Mouse (Mus musculus) hindbrain, embryonic 11.5 days (tissue): ENCODE data around the gene Gm20715. TPM values are rescaled to one million over a fixed set of nuclear protein-coding genes. Genes with fewer than 3 reads are reported as not detected.
"Not testable (repeated sequence)": the region's sequence is repeated elsewhere in the genome, so short reads cannot be mapped to it uniquely, and the experiment has no call there.

ENCODE experiments used
- ATAC-seq: fragments of 200-750 bp; cut with Nextera tagmentation; 2 replicates; pipeline ENCODE4 v1.8.0; 2017; ENCODE audit warnings: mild to moderate bottlenecking, moderate TSS enrichment, moderate library complexity; ENCODE audit not compliant: low FRiP score
- DNase-seq: peaks from one replicate; pipeline ENCODE4 v3.0.0-alpha.2; 2015; ENCODE audit warnings: low spot score
- H3K27ac ChIP-seq: fragments of 300-500 bp; sonication (generic); 2 replicates; pipeline ENCODE4 v1.5.1; 2014; ENCODE audit warnings: mild to moderate bottlenecking, low read depth, low read length
- H3K27me3 ChIP-seq: fragments of 300-500 bp; sonication (generic); 2 replicates; pipeline ENCODE4 v1.6.1; 2014; ENCODE audit warnings: mild to moderate bottlenecking, low read length, moderate library complexity, mixed read lengths; ENCODE audit not compliant: control insufficient read depth, insufficient read depth
- H3K36me3 ChIP-seq: fragments of 300-500 bp; sonication (generic); 2 replicates; pipeline ENCODE4 v1.6.1; 2014; ENCODE audit warnings: mild to moderate bottlenecking, low read length, moderate library complexity, mixed read lengths; ENCODE audit not compliant: control insufficient read depth, insufficient read depth
- H3K4me1 ChIP-seq: fragments of 300-500 bp; sonication (generic); replicated peaks from 2 replicates; pipeline ENCODE4 v1.6.1; 2014; ENCODE audit warnings: low read length, mixed read lengths; ENCODE audit not compliant: control insufficient read depth, insufficient read depth
- H3K4me2 ChIP-seq: fragments of 300-500 bp; sonication (generic); replicated peaks from 2 replicates; pipeline ENCODE4 v1.6.1; 2014; ENCODE audit warnings: mild to moderate bottlenecking, low read depth, low read length
- H3K4me3 ChIP-seq: fragments of 300-500 bp; sonication (generic); 2 replicates; pipeline ENCODE4 v1.5.1; 2014; ENCODE audit warnings: low read depth, low read length
- H3K9ac ChIP-seq: fragments of 300-500 bp; sonication (generic); 2 replicates; pipeline ENCODE4 v1.6.1; 2014; ENCODE audit warnings: low read depth, low read length
- H3K9me3 ChIP-seq: fragments of 300-500 bp; sonication (generic); 2 replicates; pipeline ENCODE4 v1.6.1; 2016; ENCODE audit warnings: low read length; ENCODE audit not compliant: control insufficient read depth
- WGBS: fragments of 180-500 bp; shearing (Covaris S2); extraction: QIAGEN DNeasy Blood & Tissue Kit; methylation state at CpG from one replicate; pipeline ENCODE4 v1.1.7; 2014; 5-methylcytosine and 5-hydroxymethylcytosine counted together
- polyA plus RNA-seq: library from polyadenylated mRNA; unstranded; fragments of >200 nt; fragmentation: Nextera tagmentation; extraction: Ambion mirVana; gene quantifications from 2 replicates; pipeline ENCODE4 v1.2.1, GENCODE M21; 2014

Gene Gm20715
- polyA plus RNA-seq = not detected in 2 replicates

GRCm38 (mm10) chr7:6410043-6410442, at the start of gene Gm20715:
Gene Gm20715, plus strand, starts transcription at chr7:6410277.
- DNase-seq = peak; percentile 91
- H3K4me1 ChIP-seq = no peaks in the 10 kb centered on the region
- H3K36me3 ChIP-seq = no peaks in the 10 kb centered on the region
- H3K27ac ChIP-seq = no peak within 1 kb of the TSS
- WGBS = 1% methylated on average over 17 of the region's 17 CpGs
- no peak within 1 kb of the TSS for H3K9ac ChIP-seq
- peak; percentile 75 for ATAC-seq
- H3K4me3 ChIP-seq = no peak within 1 kb of the TSS
- H3K4me2 ChIP-seq = no peak within 1 kb of the TSS
- H3K9me3 ChIP-seq = no peaks in the 10 kb centered on the region
- H3K27me3 ChIP-seq = no peaks in the 10 kb centered on the region

GRCm38 (mm10) chr7:6360477-6361060, 49.5 kb upstream of the Gm20715 start:
- no peak overlapping the region for H3K4me3 ChIP-seq
- H3K9ac ChIP-seq = no peak overlapping the region
- H3K9me3 ChIP-seq = no peaks in the 10 kb centered on the region
- DNase-seq (no peak), ATAC-seq (no peak)
- no peaks in the 10 kb centered on the region for H3K27me3 ChIP-seq
- no peaks in the 10 kb centered on the region for H3K4me1 ChIP-seq
- no peak overlapping the region for H3K27ac ChIP-seq
- H3K4me2 ChIP-seq = no peak overlapping the region
- H3K36me3 ChIP-seq = no peaks in the 10 kb centered on the region
- 15% methylated on average over 9 of the region's 9 CpGs for WGBS

GRCm38 (mm10) chr7:6361756-6362155, 48.3 kb upstream of the Gm20715 start:
- Histone ChIP-seq H3K9me3 (no peaks in the 10 kb centered on the region), H3K27ac (peak overlapping the region; percentile 88), H3K27me3 (no peaks in the 10 kb centered on the region), H3K9ac (peak overlapping the region; percentile 56), H3K36me3 (no peaks in the 10 kb centered on the region), H3K4me3 (peak overlapping the region; percentile 41), H3K4me2 (peak overlapping the region; percentile 48), H3K4me1 (no peaks in the 10 kb centered on the region)
- ATAC-seq (no peak), DNase-seq (no peak)
- 30% methylated on average over 7 of the region's 7 CpGs for WGBS

- DNase-seq = peak; percentile 98
- H3K27me3 ChIP-seq = no peaks in the 10 kb centered on the region
- WGBS = under 1% methylated on average over 38 of the region's 38 CpGs
- H3K4me3 ChIP-seq = peak overlapping the region; percentile 41
- peak overlapping the region; percentile 56 for H3K9ac ChIP-seq
- H3K27ac ChIP-seq = peak overlapping the region; percentile 88
- H3K4me1 ChIP-seq = no peaks in the 10 kb centered on the region
- ATAC-seq = peak; percentile 95
- peak overlapping the region; percentile 56 for H3K4me2 ChIP-seq
- H3K36me3 ChIP-seq = no peaks in the 10 kb centered on the region
- no peaks in the 10 kb centered on the region for H3K9me3 ChIP-seq
Measured at GRCm38 (mm10) chr7:6362268-6363046, 47.6 kb upstream of the Gm20715 start.

- Histone ChIP-seq H3K4me1 (no peaks in the 10 kb centered on the region), H3K9ac (peak within 1 kb of the TSS; percentile 61), H3K4me3 (peak within 1 kb of the TSS; percentile 41), H3K36me3 (no peaks in the 10 kb centered on the region), H3K4me2 (peak within 1 kb of the TSS; percentile 56), H3K9me3 (no peaks in the 10 kb centered on the region), H3K27me3 (no peaks in the 10 kb centered on the region), H3K27ac (peak within 1 kb of the TSS; percentile 88)
- peak; percentile 91 for DNase-seq
- ATAC-seq = peak; percentile 84
- WGBS = under 1% methylated on average over 23 of the region's 23 CpGs
Measured at GRCm38 (mm10) chr7:6363047-6363488, 47.0 kb upstream of the Gm20715 start, which contains the start of gene Zfp78. Gene Zfp78, plus strand, starts transcription at chr7:6363280.

- ATAC-seq (no peak), DNase-seq (no peak)
- Histone ChIP-seq H3K4me3 (no peak overlapping the region), H3K36me3 (no peaks in the 10 kb centered on the region), H3K9me3 (no peaks in the 10 kb centered on the region), H3K4me1 (no peaks in the 10 kb centered on the region), H3K27me3 (no peaks in the 10 kb centered on the region), H3K4me2 (no peak overlapping the region), H3K9ac (no peak overlapping the region), H3K27ac (no peak overlapping the region)
- WGBS = 79% methylated on average over 1 of the region's 1 CpGs
Measured at GRCm38 (mm10) chr7:6364761-6365160, 45.3 kb upstream of the Gm20715 start.

GRCm38 (mm10) chr7:6367185-6367584, 42.9 kb upstream of the Gm20715 start:
- no peak overlapping the region for H3K4me3 ChIP-seq
- H3K27me3 ChIP-seq = no peaks in the 10 kb centered on the region
- H3K27ac ChIP-seq = no peak overlapping the region
- no peak overlapping the region for H3K9ac ChIP-seq
- WGBS = 84% methylated on average over 5 of the region's 5 CpGs
- H3K36me3 ChIP-seq = no peaks in the 10 kb centered on the region
- H3K9me3 ChIP-seq = no peaks in the 10 kb centered on the region
- no peak for ATAC-seq
- H3K4me1 ChIP-seq = no peaks in the 10 kb centered on the region
- DNase-seq = no peak
- no peak overlapping the region for H3K4me2 ChIP-seq

- not testable (repeated sequence) for H3K36me3 ChIP-seq, H3K4me3 ChIP-seq, H3K9ac ChIP-seq, H3K27me3 ChIP-seq, H3K4me1 ChIP-seq, H3K27ac ChIP-seq, ATAC-seq, H3K4me2 ChIP-seq, DNase-seq, H3K9me3 ChIP-seq
- 83% methylated on average over 5 of the region's 5 CpGs for WGBS
Measured at GRCm38 (mm10) chr7:6368146-6368545, 41.9 kb upstream of the Gm20715 start.

GRCm38 (mm10) chr7:6369460-6369859, 40.6 kb upstream of the Gm20715 start:
- DNase-seq (no peak), ATAC-seq (no peak)
- no peaks in the 10 kb centered on the region for H3K9me3 ChIP-seq
- 88% methylated on average over 3 of the region's 3 CpGs for WGBS
- no peak overlapping the region for H3K4me3 ChIP-seq
- no peak overlapping the region for H3K27ac ChIP-seq
- no peaks in the 10 kb centered on the region for H3K27me3 ChIP-seq
- no peaks in the 10 kb centered on the region for H3K4me1 ChIP-seq
- no peak overlapping the region for H3K9ac ChIP-seq
- H3K4me2 ChIP-seq = no peak overlapping the region
- H3K36me3 ChIP-seq = no peaks in the 10 kb centered on the region
